Mouse (Mus musculus) CH12.LX (cell line): ENCODE results near the gene Rnf141. TPM values are rescaled to one million over a fixed set of nuclear protein-coding genes. Genes with fewer than 3 reads are reported as not detected.

ENCODE experiments used
- DNase-seq: peaks from one replicate; pipeline ENCODE4 v3.0.0-alpha.2; 2013; ENCODE audit errors: extremely low read depth
- H3K27ac ChIP-seq: 2 replicates; pipeline ENCODE4 v1.5.1; 2012; ENCODE audit warnings: low read depth, mild to moderate bottlenecking, control low read depth, moderate library complexity; ENCODE audit not compliant: insufficient read depth
- H3K27me3 ChIP-seq: replicated peaks from 2 replicates; pipeline ENCODE3; 2012; ENCODE audit warnings: inconsistent platforms
- H3K36me3 ChIP-seq, 2 experiments: replicated peaks in 1 of 2; 2 replicates each; pipeline versions ENCODE3 to v1.6.1; 2012; ENCODE audit warnings: inconsistent platforms in 1 of 2, low read length in 1 of 2, mild to moderate bottlenecking in 1 of 2, mixed read lengths in 1 of 2, moderate library complexity in 1 of 2; ENCODE audit not compliant: control insufficient read depth in 1 of 2, insufficient read depth in 1 of 2
- H3K4me1 ChIP-seq, 2 experiments: 2 replicates each; pipeline ENCODE4 v1.6.1; 2012; ENCODE audit warnings: inconsistent platforms in 1 of 2, moderate library complexity in 1 of 2; ENCODE audit not compliant: insufficient read depth in 2 of 2, control insufficient read depth in 1 of 2
- H3K4me2 ChIP-seq: 2 replicates; pipeline ENCODE4 v1.6.1; 2012; ENCODE audit warnings: low read depth, mild to moderate bottlenecking, control low read depth; ENCODE audit not compliant: poor library complexity, insufficient read depth, severe bottlenecking
- H3K4me3 ChIP-seq, 3 experiments: fragments of 150-350 bp in 1 of 3; sonication (generic) in 1 of 3; replicated peaks in 1 of 3; 2 replicates each; pipeline versions ENCODE3 to v1.5.1; 2011 to 2012; ENCODE audit warnings: low read depth in 2 of 3, low read length in 2 of 3, mild to moderate bottlenecking in 2 of 3, moderate library complexity in 2 of 3, control low read depth in 1 of 3, improper control_type of control experiment in 1 of 3, inconsistent platforms in 1 of 3, mixed read lengths in 1 of 3; ENCODE audit not compliant: poor library complexity in 1 of 3
- H3K79me2 ChIP-seq: replicated peaks from 2 replicates; pipeline ENCODE4 v1.6.1; 2012; ENCODE audit warnings: mild to moderate bottlenecking, moderate library complexity; ENCODE audit not compliant: control insufficient read depth, poor library complexity, insufficient read depth, severe bottlenecking; ENCODE audit errors: extremely low read depth
- H3K9ac ChIP-seq: 2 replicates; pipeline ENCODE4 v1.6.1; 2012; ENCODE audit warnings: low read depth, mild to moderate bottlenecking, control low read depth, moderate library complexity; ENCODE audit not compliant: insufficient read depth
- H3K9me3 ChIP-seq: replicated peaks from 2 replicates; pipeline ENCODE3; 2012; ENCODE audit warnings: low read length, inconsistent platforms, mixed read lengths
- BHLHE40 ChIP-seq: IDR thresholded peaks from 2 replicates; pipeline ENCODE4 v1.6.1; 2011; ENCODE audit warnings: mild to moderate bottlenecking, low read depth, low read length, improper control_type of control experiment
- CHD1 ChIP-seq: IDR thresholded peaks from 2 replicates; pipeline ENCODE4 v1.6.1; 2012; ENCODE audit warnings: low read depth, low read length, improper control_type of control experiment, inconsistent platforms
- ETS1 ChIP-seq: conservative IDR thresholded peaks from 2 replicates; pipeline ENCODE4 v1.6.1; 2012; ENCODE audit warnings: low read depth, mild to moderate bottlenecking, inconsistent platforms, low read length, improper control_type of control experiment, moderate library complexity
- MAZ ChIP-seq: IDR thresholded peaks from 2 replicates; pipeline ENCODE4 v1.6.1; 2012; ENCODE audit warnings: low read depth, mild to moderate bottlenecking, inconsistent platforms, low read length, improper control_type of control experiment, moderate library complexity
- PAX5 ChIP-seq: IDR thresholded peaks from 2 replicates; pipeline ENCODE4 v1.6.1; 2012; ENCODE audit warnings: low read length, inconsistent platforms, mixed read lengths
- POLR2A ChIP-seq: IDR thresholded peaks from 2 replicates; pipeline ENCODE4 v1.6.1; 2011; ENCODE audit warnings: low read depth, mild to moderate bottlenecking, improper control_type of control experiment, low read length
- TBP ChIP-seq: conservative IDR thresholded peaks from 2 replicates; pipeline ENCODE4 v1.6.1; 2011; ENCODE audit warnings: low read depth, low read length, improper control_type of control experiment
- ZC3H11A ChIP-seq: IDR thresholded peaks from 2 replicates; pipeline ENCODE4 v1.6.1; 2012; ENCODE audit warnings: low read depth, mild to moderate bottlenecking, inconsistent platforms, low read length, improper control_type of control experiment
- dilution Hi-C: fragments of 300-500 bp; cut with MboI; formaldehyde crosslinking; loops from 2 replicates; pipeline ENCODE4 v1.14.3; 2020; ENCODE audit warnings: low sequenced_read_pairs; ENCODE audit not compliant: extremely low pct_unique_long_range_greater_than_20kb, extremely low pct_ligation_motif_present
- in situ Hi-C: fragments of 300-500 bp; cut with MboI; formaldehyde crosslinking; loops from 3 replicates; pipeline ENCODE4 v1.14.3; 2019; ENCODE audit warnings: low sequenced_read_pairs, low pct_ligation_motif_present, low pct_unique_long_range_greater_than_20kb, mixed read lengths
- polyA plus RNA-seq: library from polyadenylated mRNA; unstranded; fragments of >175 nt; gene quantifications from 2 replicates; pipeline ENCODE4 v1.2.1, GENCODE M21; 2012; ENCODE audit warnings: low read depth; ENCODE audit not compliant: insufficient read length
- total RNA-seq, 2 experiments: library from RNA; depleted of rRNA; stranded (reverse); fragments of 300-350 nt in 1 of 2; fragments of >200 nt in 1 of 2; gene quantifications; 2 replicates each; pipeline ENCODE4 v1.2.3; 2012 to 2014

The Rnf141 gene
- total and polyA plus RNA-seq, 3 experiments: 16.1 to 21.5 (median 18.1) TPM

GRCm38 (mm10) chr7:110834018-110834417, 10.2 kb downstream of the Rnf141 start:
- H3K4me1 ChIP-seq: no peaks in the 10 kb centered on the region
- no peak overlapping the region for H3K4me2 ChIP-seq
- TF ChIP-seq PAX5 (no peak), MAZ (no peak), POLR2A (no peak)
- no peaks in the 10 kb centered on the region for H3K9me3 ChIP-seq
- in situ Hi-C loops: no loop called here
- no peak for DNase-seq
- peaks cover 22 to 50% of the 10 kb centered on the region in 2 experiments for H3K36me3 ChIP-seq
- H3K79me2 ChIP-seq: no peaks in the 10 kb centered on the region; the same call in 1 of the 2 replicates
- dilution Hi-C loops: no loop called here
- no peak overlapping the region for H3K9ac ChIP-seq
- H3K27me3 ChIP-seq: no peaks in the 10 kb centered on the region
- H3K27ac ChIP-seq: no peak overlapping the region
- no peak overlapping the region for H3K4me3 ChIP-seq

- no peak overlapping the region for H3K9ac ChIP-seq
- in situ Hi-C loops: no loop called here
- H3K27ac ChIP-seq: no peak overlapping the region
- H3K79me2 ChIP-seq: no peaks in the 10 kb centered on the region
- H3K4me1 ChIP-seq: no peaks in the 10 kb centered on the region
- no peak for DNase-seq
- no peak overlapping the region for H3K4me2 ChIP-seq
- H3K9me3 ChIP-seq: no peaks in the 10 kb centered on the region
- dilution Hi-C loops: no loop called here
- no peak overlapping the region for H3K4me3 ChIP-seq
- peaks cover 27 to 57% of the 10 kb centered on the region in 2 experiments for H3K36me3 ChIP-seq
- TF ChIP-seq ZC3H11A: no peak
- no peak for TF ChIP-seq BHLHE40
- no peak for TF ChIP-seq MAZ
- H3K27me3 ChIP-seq: no peaks in the 10 kb centered on the region
Measured at GRCm38 (mm10) chr7:110833024-110833423, 11.2 kb downstream of the Rnf141 start.

- Histone ChIP-seq H3K4me1 (peaks cover 5% of the 10 kb centered on the region in 2 experiments; a peak in 2 of 4 replicates), H3K27ac (no peak overlapping the region), H3K79me2 (no peaks in the 10 kb centered on the region), H3K9ac (no peak overlapping the region), H3K9me3 (no peaks in the 10 kb centered on the region), H3K27me3 (no peaks in the 10 kb centered on the region), H3K4me3 (no peak overlapping the region), H3K36me3 (peaks cover 29 to 77% of the 10 kb centered on the region in 2 experiments), H3K4me2 (no peak overlapping the region)
- in situ Hi-C loops (no loop called here), dilution Hi-C loops (no loop called here)
- no peak for TF ChIP-seq TBP
- peak; percentile 62 for TF ChIP-seq ETS1
- no peak for TF ChIP-seq CHD1
- peak; percentile 12 for DNase-seq
Measured at GRCm38 (mm10) chr7:110823995-110824953, 20.0 kb downstream of the Rnf141 start.
